Mouse (Mus musculus): ENCODE measurements around the gene Nav2. TPM values are rescaled to one million over a fixed set of nuclear protein-coding genes. Genes with fewer than 3 reads are reported as not detected.

The Nav2 gene
- polyA plus RNA-seq, 1 experiment = 32.5 TPM

GRCm38 (mm10) chr7:49369006-49369405 lies 460.5 kb downstream of the Nav2 start:
- Histone ChIP-seq H3K4me1 (ENCODE audit: control insufficient read depth, insufficient read depth, low read length) (peaks cover 32% of the 10 kb centered on the region), H3K27ac (ENCODE audit: insufficient read depth, low read length) (no peak overlapping the region), H3K27me3 (ENCODE audit: control insufficient read depth, insufficient read depth, low read length) (no peaks in the 10 kb centered on the region), H3K4me3 (replicated peaks; ENCODE audit: insufficient read depth, low read depth, low read length) (no peak overlapping the region)
- no peak for DNase-seq
- 70% methylated on average over 3 of the region's 3 CpGs for WGBS
- TF ChIP-seq POLR2A (IDR thresholded peaks at IDR 0.05; ENCODE audit: borderline replicate concordance, insufficient read depth, low read length) (no peak), CTCF (IDR thresholded peaks at IDR 0.05; ENCODE audit: borderline replicate concordance, insufficient read depth, low read depth, low read length) (no peak)

GRCm38 (mm10) chr7:49369809-49370473 lies 461.4 kb downstream of the Nav2 start:
- H3K27me3 ChIP-seq (ENCODE audit: control insufficient read depth, insufficient read depth, low read length) = no peaks in the 10 kb centered on the region
- H3K4me1 ChIP-seq (ENCODE audit: control insufficient read depth, insufficient read depth, low read length) = peaks cover 35% of the 10 kb centered on the region
- WGBS = 38% methylated on average over 10 of the region's 10 CpGs
- H3K4me3 ChIP-seq (replicated peaks; ENCODE audit: insufficient read depth, low read depth, low read length) = no peak overlapping the region
- no peak for TF ChIP-seq POLR2A (IDR thresholded peaks at IDR 0.05; ENCODE audit: borderline replicate concordance, insufficient read depth, low read length)
- no peak for TF ChIP-seq CTCF (IDR thresholded peaks at IDR 0.05; ENCODE audit: borderline replicate concordance, insufficient read depth, low read depth, low read length)
- H3K27ac ChIP-seq (ENCODE audit: insufficient read depth, low read length) = no peak overlapping the region
- DNase-seq = peak; percentile 40 to 57

GRCm38 (mm10) chr7:49371345-49371744 lies 462.8 kb downstream of the Nav2 start:
- peaks cover 35% of the 10 kb centered on the region for H3K4me1 ChIP-seq (ENCODE audit: control insufficient read depth, insufficient read depth, low read length)

GRCm38 (mm10) chr7:49371972-49372371 lies 463.5 kb downstream of the Nav2 start:
- Histone ChIP-seq H3K27ac (ENCODE audit: insufficient read depth, low read length) (no peak overlapping the region), H3K27me3 (ENCODE audit: control insufficient read depth, insufficient read depth, low read length) (no peaks in the 10 kb centered on the region), H3K4me3 (replicated peaks; ENCODE audit: insufficient read depth, low read depth, low read length) (no peak overlapping the region), H3K4me1 (ENCODE audit: control insufficient read depth, insufficient read depth, low read length) (peaks cover 32% of the 10 kb centered on the region)
- WGBS = 62% methylated on average over 7 of the region's 7 CpGs
- DNase-seq = no peak
- TF ChIP-seq POLR2A (IDR thresholded peaks at IDR 0.05; ENCODE audit: borderline replicate concordance, insufficient read depth, low read length) = no peak
- no peak for TF ChIP-seq CTCF (IDR thresholded peaks at IDR 0.05; ENCODE audit: borderline replicate concordance, insufficient read depth, low read depth, low read length)

More at GRCm38 (mm10) chr7:49371345-49371744, 462.8 kb downstream of the Nav2 start:
- 91% methylated on average over 2 of the region's 2 CpGs for WGBS
- TF ChIP-seq CTCF (IDR thresholded peaks at IDR 0.05; ENCODE audit: borderline replicate concordance, insufficient read depth, low read depth, low read length) (no peak), POLR2A (IDR thresholded peaks at IDR 0.05; ENCODE audit: borderline replicate concordance, insufficient read depth, low read length) (no peak)
- H3K4me3 ChIP-seq (replicated peaks; ENCODE audit: insufficient read depth, low read depth, low read length) = no peak overlapping the region
- no peak overlapping the region for H3K27ac ChIP-seq (ENCODE audit: insufficient read depth, low read length)
- no peak for DNase-seq
- H3K27me3 ChIP-seq (ENCODE audit: control insufficient read depth, insufficient read depth, low read length) = no peaks in the 10 kb centered on the region

- TF ChIP-seq CTCF (IDR thresholded peaks at IDR 0.05; ENCODE audit: borderline replicate concordance, insufficient read depth, low read depth, low read length) (no peak), POLR2A (IDR thresholded peaks at IDR 0.05; ENCODE audit: borderline replicate concordance, insufficient read depth, low read length) (no peak)
- no peaks in the 10 kb centered on the region for H3K27me3 ChIP-seq (ENCODE audit: control insufficient read depth, insufficient read depth, low read length)
- no peak overlapping the region for H3K27ac ChIP-seq (ENCODE audit: insufficient read depth, low read length)
- H3K4me3 ChIP-seq (replicated peaks; ENCODE audit: insufficient read depth, low read depth, low read length) = no peak overlapping the region
- peaks cover 23% of the 10 kb centered on the region for H3K4me1 ChIP-seq (ENCODE audit: control insufficient read depth, insufficient read depth, low read length)
- DNase-seq = no peak
- 83% methylated on average over 1 of the region's 1 CpGs for WGBS
Measured at GRCm38 (mm10) chr7:49373173-49373572, 464.7 kb downstream of the Nav2 start.

GRCm38 (mm10) chr7:49373661-49374060 lies 465.1 kb downstream of the Nav2 start:
- no peak overlapping the region for H3K4me3 ChIP-seq (replicated peaks; ENCODE audit: insufficient read depth, low read depth, low read length)
- TF ChIP-seq POLR2A (IDR thresholded peaks at IDR 0.05; ENCODE audit: borderline replicate concordance, insufficient read depth, low read length) (no peak), CTCF (IDR thresholded peaks at IDR 0.05; ENCODE audit: borderline replicate concordance, insufficient read depth, low read depth, low read length) (no peak)
- no peak overlapping the region for H3K27ac ChIP-seq (ENCODE audit: insufficient read depth, low read length)
- H3K27me3 ChIP-seq (ENCODE audit: control insufficient read depth, insufficient read depth, low read length) = no peaks in the 10 kb centered on the region
- DNase-seq = no peak
- WGBS = 87% methylated on average over 3 of the region's 3 CpGs
- H3K4me1 ChIP-seq (ENCODE audit: control insufficient read depth, insufficient read depth, low read length) = peaks cover 18% of the 10 kb centered on the region

- WGBS = 23% methylated on average over 9 of the region's 9 CpGs
- Histone ChIP-seq H3K4me1 (ENCODE audit: control insufficient read depth, insufficient read depth, low read length) (peaks cover 8% of the 10 kb centered on the region; the same call in 1 of the 2 replicates), H3K4me3 (replicated peaks; ENCODE audit: insufficient read depth, low read depth, low read length) (no peak overlapping the region), H3K27me3 (ENCODE audit: control insufficient read depth, insufficient read depth, low read length) (no peaks in the 10 kb centered on the region), H3K27ac (ENCODE audit: insufficient read depth, low read length) (no peak overlapping the region)
- no peak for TF ChIP-seq CTCF (IDR thresholded peaks at IDR 0.05; ENCODE audit: borderline replicate concordance, insufficient read depth, low read depth, low read length)
- TF ChIP-seq POLR2A (IDR thresholded peaks at IDR 0.05; ENCODE audit: borderline replicate concordance, insufficient read depth, low read length) = no peak
- peak; percentile 48 to 57 for DNase-seq
Measured at GRCm38 (mm10) chr7:49375499-49375974, 467.0 kb downstream of the Nav2 start.

- H3K4me3 ChIP-seq (replicated peaks; ENCODE audit: insufficient read depth, low read depth, low read length) = no peak overlapping the region
- DNase-seq = no peak
- H3K27ac ChIP-seq (ENCODE audit: insufficient read depth, low read length) = no peak overlapping the region
- peaks cover 3% of the 10 kb centered on the region; the same call in 1 of the 2 replicates for H3K4me1 ChIP-seq (ENCODE audit: control insufficient read depth, insufficient read depth, low read length)
- 74% methylated on average over 5 of the region's 5 CpGs for WGBS
- TF ChIP-seq CTCF (IDR thresholded peaks at IDR 0.05; ENCODE audit: borderline replicate concordance, insufficient read depth, low read depth, low read length) (no peak), POLR2A (IDR thresholded peaks at IDR 0.05; ENCODE audit: borderline replicate concordance, insufficient read depth, low read length) (no peak)
- H3K27me3 ChIP-seq (ENCODE audit: control insufficient read depth, insufficient read depth, low read length) = no peaks in the 10 kb centered on the region
Measured at GRCm38 (mm10) chr7:49378608-49379007, 470.1 kb downstream of the Nav2 start.

Measured in cerebellum, adult 2 months (tissue).